Mouse (Mus musculus): Measurements from ENCODE around the gene Defb9.
"Not testable (repeated sequence)": the region's sequence is repeated elsewhere in the genome, so short reads cannot be mapped to it uniquely, and the experiment has no call there.

Gene Defb9

GRCm38 (mm10) chr8:21885321-21885720, at the start of gene Defb9:
Gene Defb9 (minus strand): TSS chr8:21885421.
- not testable (repeated sequence) for DNase-seq

GRCm38 (mm10) chr8:21932610-21933009, 47.4 kb upstream of the Defb9 start, which contains the start of gene Defb15:
Gene Defb15 (minus strand): TSS chr8:21932710.
- no peak for DNase-seq

GRCm38 (mm10) chr8:21930754-21931153, 45.5 kb upstream of the Defb9 start:
- DNase-seq = not testable (repeated sequence)

GRCm38 (mm10) chr8:21915625-21916024, 30.4 kb upstream of the Defb9 start:
- DNase-seq = no peak

- no peak for DNase-seq
Observed at GRCm38 (mm10) chr8:21912554-21912953, 27.3 kb upstream of the Defb9 start.

GRCm38 (mm10) chr8:21911931-21912330, 26.7 kb upstream of the Defb9 start:
- DNase-seq = no peak

- not testable (repeated sequence) for DNase-seq
Observed at GRCm38 (mm10) chr8:21906290-21906689, 21.1 kb upstream of the Defb9 start, which contains the start of gene Defb11. Gene Defb11 (minus strand): TSS chr8:21906412.

GRCm38 (mm10) chr8:21858586-21858985, 26.6 kb downstream of the Defb9 start, which contains the start of gene Defb10:
Gene Defb10 (plus strand): TSS chr8:21858901.
- DNase-seq = not testable (repeated sequence)

Data from B cell, adult 2 months (primary cell).